Mouse (Mus musculus): ENCODE data around the gene Arl3.

Gene Arl3

GRCm38 (mm10) chr19:46501401-46502068 lies 71.5 kb downstream of the Arl3 start, which contains the start of gene Trim8:
TSS of gene Trim8 (plus strand) at chr19:46501702.
- peak; percentile 87 for DNase-seq (ENCODE audit: low read depth, low spot score)

GRCm38 (mm10) chr19:46500581-46501341 lies 72.2 kb downstream of the Arl3 start:
- no peak for DNase-seq (ENCODE audit: low read depth, low spot score)

GRCm38 (mm10) chr19:46499836-46500580 lies 73.0 kb downstream of the Arl3 start:
- peak; percentile 99 for DNase-seq (ENCODE audit: low read depth, low spot score)

- no peak for DNase-seq (ENCODE audit: low read depth, low spot score)
Measured at GRCm38 (mm10) chr19:46499539-46499835, 73.5 kb downstream of the Arl3 start.

GRCm38 (mm10) chr19:46497230-46497629 lies 75.8 kb downstream of the Arl3 start:
- DNase-seq (ENCODE audit: low read depth, low spot score), result no peak

GRCm38 (mm10) chr19:46495136-46495535 lies 77.9 kb downstream of the Arl3 start:
- DNase-seq (ENCODE audit: low read depth, low spot score), result no peak

GRCm38 (mm10) chr19:46490634-46491033 lies 82.4 kb downstream of the Arl3 start:
- peak; percentile 50 for DNase-seq (ENCODE audit: low read depth, low spot score)

- no peak for DNase-seq (ENCODE audit: low read depth, low spot score)
Measured at GRCm38 (mm10) chr19:46489448-46489847, 83.5 kb downstream of the Arl3 start.

- DNase-seq (ENCODE audit: low read depth, low spot score), result no peak
Measured at GRCm38 (mm10) chr19:46486709-46487108, 86.3 kb downstream of the Arl3 start.

- DNase-seq (ENCODE audit: low read depth, low spot score), result no peak
Measured at GRCm38 (mm10) chr19:46485847-46486246, 87.2 kb downstream of the Arl3 start.

- no peak for DNase-seq (ENCODE audit: low read depth, low spot score)
Measured at GRCm38 (mm10) chr19:46484518-46484917, 88.5 kb downstream of the Arl3 start.

GRCm38 (mm10) chr19:46483701-46484328 lies 89.2 kb downstream of the Arl3 start:
- no peak for DNase-seq (ENCODE audit: low read depth, low spot score)

- DNase-seq (ENCODE audit: low read depth, low spot score), result no peak
Measured at GRCm38 (mm10) chr19:46482896-46483516, 90.0 kb downstream of the Arl3 start.

- DNase-seq (ENCODE audit: low read depth, low spot score), result no peak
Measured at GRCm38 (mm10) chr19:46481756-46482155, 91.2 kb downstream of the Arl3 start.

GRCm38 (mm10) chr19:46481352-46481751 lies 91.6 kb downstream of the Arl3 start:
- DNase-seq (ENCODE audit: low read depth, low spot score), result no peak
